Mouse (Mus musculus) heart, adult 2 months (tissue): ENCODE results near the gene Sde2.

Source experiments
- CTCF ChIP-seq: fragments of 200-600 bp; IDR thresholded peaks from 2 replicates; pipeline ENCODE4 v1.8.1; 2022; ENCODE audit warnings: antibody characterized with exemption, mild to moderate bottlenecking, moderate library complexity
- POLR2A ChIP-seq: fragments of 200-500 bp; IDR thresholded peaks from 2 replicates; pipeline ENCODE4 v1.6.1; 2011; ENCODE audit warnings: mild to moderate bottlenecking, low read depth, low read length, control low read depth; ENCODE audit not compliant: insufficient read depth

- no peak for TF ChIP-seq CTCF
- no peak for TF ChIP-seq POLR2A
Measured at GRCm38 (mm10) chr1:180903666-180904038, 52.7 kb downstream of the Sde2 start.
